Mouse (Mus musculus): ENCODE data around the gene Zrsr1.

Zrsr1 gene

DNA sequence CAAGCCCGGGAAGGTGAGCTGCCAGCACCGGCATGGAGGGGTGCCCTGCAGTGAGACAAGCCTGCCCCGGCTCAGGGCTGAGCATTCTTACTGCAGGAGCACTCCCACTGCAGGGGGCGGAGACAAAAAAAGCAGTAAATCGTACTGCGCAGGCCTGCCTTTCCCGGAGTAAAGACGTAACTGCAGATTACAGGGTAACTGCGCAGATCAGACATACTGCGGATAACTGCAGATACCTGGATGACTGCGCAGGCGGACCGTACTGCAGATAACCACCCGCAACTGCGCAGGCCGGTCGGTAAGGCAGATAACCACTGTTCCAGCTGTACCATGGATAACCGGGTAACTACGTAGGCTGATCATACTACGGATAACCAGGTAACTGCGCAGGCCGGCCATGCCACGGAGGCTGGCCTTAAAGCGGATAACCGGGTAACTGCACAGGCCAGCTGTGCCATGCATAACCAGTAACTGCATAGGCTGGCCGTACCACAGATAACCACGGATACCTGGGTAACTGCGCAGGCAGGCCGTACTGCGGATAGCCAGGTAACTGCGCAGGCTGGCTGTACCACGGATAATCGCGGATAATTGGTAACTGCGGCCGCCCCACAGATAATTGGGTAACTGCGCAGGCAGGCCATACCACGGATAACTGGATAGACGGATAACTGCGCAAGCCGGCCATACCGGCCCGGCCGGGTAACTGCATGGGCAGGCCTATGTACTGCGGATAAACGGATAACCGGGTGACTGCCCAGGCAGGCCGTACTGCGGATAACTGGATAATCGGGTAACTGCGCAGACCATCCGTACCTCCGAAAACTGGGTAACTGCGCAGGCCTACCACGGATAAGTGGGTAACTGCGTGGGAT is at the start of gene Zrsr1:
Gene Zrsr1, plus strand, starts transcription at position 171 of the 875 bp plus-strand sequence.
- DNase-seq: peak; percentile 57

DNA sequence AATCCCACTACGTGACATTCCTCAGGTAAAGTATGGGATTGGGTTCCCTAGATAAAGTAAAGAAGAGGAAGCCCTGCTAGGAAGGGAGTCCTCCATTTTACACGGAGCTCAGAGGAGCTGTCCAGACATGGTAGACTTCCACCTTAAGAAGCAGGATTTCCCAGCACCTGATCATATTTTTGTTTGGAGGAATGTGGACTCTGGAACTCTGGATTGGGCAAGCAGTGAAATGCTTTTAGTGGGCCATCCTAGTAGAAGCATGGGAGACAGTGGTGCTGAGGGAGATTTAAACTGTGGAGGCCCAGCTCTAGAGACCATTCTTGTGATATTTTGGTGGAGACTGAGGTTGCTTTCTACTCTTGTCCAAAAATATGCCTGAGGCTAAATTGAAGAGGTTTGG is 49.3 kb upstream of the Zrsr1 start:
- no peak for DNase-seq

DNA sequence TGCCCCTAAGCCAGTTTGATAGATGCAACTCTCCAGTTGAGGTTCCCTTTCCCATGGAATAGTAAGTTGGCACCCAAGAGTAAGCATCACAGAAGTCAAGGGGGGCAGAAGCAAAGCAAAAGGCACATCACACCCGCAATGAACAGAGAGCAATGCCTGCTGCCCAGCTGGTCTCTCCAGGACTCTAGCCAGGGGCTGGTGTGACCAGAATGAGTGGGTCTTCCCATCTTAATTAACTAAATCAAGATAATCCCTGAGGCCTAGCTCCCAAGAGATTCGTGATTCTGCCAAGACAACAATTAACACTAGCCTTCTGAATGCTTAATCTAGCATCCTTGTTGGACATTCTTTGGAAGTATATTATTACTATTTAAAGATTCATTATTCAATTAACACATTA is 48.2 kb upstream of the Zrsr1 start:
- DNase-seq: no peak

DNA sequence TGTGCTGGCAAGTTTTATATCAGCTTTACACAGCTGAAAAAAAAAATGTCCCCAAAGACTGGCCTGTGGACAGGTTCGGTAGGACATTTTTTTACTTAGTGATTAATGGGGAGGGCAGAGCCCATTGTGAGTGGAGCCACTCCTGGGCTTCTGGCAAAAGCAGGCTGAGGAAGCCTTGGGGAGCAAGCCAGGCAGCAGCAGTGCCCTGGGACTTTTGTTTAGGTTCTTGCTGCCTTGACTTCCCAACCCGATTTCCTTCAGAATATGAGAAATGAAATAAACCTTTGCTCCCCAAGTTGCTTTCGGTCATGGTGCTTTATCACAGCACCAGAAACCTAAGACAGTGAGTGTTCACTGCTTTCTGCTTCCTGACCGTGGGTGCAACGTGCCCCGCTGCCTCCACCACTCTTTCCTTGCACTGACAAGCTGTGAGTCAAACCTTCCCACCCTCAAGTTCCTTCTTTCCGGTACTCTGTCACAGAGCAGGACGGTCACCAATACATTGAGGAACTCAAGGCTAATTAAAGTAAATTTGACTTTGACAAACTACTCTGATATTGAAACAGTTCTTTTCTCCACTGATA is 43.1 kb upstream of the Zrsr1 start:
- DNase-seq: no peak

DNA sequence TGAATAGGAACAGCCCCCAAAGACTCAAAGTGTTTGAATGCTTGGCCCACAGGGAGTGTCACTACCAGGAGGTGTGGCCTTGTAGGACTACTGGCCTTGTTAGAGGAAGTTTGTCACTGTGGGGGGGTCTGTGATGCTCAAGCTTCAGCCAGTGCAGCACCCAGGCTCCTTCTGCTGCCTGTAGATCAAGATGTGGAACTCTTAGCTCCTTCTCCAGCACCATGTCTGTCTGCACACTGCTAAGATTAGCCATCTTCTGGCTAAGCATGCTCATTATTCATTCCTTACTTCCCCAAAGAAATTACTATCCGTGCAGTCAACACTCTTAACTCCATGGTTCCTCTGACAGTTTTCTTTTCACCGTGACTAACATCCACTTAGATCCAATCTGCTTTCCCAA is 41.7 kb upstream of the Zrsr1 start:
- no peak for DNase-seq

DNA sequence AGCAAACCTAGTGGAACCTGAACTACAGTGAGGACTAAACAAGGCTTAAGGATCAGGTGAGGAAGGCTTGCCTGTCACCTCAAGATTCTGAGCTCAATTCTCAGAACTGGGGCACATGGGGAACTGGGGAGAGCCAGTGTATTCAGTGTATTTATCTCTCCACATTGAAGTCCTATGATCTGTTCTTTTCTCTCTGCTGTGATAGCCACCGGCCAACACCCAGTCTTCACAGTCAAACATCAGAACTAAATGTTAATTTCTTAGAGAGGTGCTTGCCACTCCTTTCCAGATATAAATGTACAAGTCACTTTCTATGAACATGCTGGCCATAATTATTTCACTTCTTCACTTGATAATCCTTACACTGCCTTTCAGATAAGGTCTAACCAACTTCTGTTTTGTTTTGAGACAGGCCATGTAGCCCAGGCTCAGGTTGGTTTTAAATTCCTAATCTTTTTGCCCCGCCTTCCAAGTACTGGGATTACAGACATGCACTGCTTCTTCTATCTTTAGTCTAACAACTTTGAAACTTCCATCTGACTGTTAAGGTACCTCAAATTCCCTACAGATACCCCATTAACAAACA is 40.4 kb upstream of the Zrsr1 start:
- DNase-seq: no peak

DNA sequence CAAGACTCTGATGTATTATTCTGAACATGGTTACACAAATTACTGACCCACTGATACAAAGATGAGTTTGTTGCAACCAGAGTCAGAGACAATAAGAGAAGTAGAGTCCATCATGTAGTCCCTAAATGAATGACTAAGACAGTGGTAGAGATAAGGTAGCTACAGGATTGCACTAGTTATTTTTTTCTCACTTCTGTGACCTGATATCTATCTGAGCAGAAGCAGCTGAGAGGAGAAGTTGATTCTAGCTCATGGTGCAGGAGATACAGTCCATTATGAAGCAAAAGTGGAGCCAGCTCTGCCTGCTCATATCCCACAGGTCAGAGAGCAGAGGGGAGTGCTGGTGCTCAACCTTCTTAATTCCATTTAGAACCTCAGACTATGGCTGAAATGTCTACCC is 39.6 kb upstream of the Zrsr1 start:
- no peak for DNase-seq

DNA sequence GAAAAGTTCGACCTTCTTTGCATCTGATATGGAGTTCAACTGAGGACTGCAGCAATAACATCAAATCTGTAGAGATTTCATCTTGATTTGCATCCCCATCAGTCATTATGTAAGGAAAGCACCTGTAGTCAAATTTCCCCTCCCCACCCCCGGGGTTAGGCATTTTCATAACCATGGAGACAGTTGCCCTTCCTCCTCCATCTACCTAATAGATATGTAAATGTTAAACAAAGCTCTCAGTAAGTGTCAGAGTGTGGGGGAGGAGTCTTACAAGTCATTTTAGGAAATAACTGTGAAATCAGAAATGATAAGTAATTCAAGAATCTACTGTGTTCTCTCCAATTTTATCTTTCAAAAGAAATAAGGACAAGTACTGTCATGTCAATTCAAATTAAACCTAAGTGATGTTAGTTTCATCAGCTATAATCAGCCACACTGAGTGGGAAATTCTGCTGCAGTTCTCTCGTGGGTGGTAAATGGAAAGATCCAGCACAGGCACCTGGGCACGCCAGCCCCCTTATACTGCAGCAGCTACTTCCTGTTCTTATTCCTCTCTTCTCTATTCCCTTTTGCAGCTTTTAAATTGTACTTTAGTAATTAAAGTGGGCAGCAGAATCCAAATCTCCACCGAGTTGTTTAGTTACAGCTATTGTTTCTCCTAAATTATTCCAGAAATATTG is 35.2 kb upstream of the Zrsr1 start:
- no peak for DNase-seq

DNA sequence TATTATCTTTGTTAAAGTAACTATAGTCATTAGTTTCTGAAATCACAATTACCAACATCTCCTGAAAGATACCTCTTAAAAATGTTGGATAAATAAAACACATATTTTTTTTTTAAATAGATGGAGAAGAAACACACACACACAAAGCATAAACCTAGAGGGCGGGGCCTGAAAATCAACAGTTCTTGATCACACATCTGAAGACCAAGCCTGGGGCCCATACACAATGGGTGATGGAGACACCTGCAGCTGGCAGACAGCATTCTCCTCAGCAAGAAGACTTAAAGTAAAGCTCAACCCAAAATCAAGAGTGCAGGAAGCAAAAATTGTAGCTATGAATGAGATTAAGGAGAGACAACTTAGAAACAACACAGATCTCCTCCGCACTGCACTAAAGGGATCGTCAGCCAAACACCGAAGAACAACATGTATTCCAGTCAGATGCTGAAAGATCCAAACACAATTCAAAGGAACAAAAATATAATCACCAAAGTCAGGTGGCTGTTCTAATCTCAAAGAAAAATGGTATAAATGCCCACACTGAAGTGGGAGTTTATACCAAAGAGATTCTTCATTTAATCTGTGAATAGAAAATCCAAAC is 34.0 kb upstream of the Zrsr1 start:
- no peak for DNase-seq

DNA sequence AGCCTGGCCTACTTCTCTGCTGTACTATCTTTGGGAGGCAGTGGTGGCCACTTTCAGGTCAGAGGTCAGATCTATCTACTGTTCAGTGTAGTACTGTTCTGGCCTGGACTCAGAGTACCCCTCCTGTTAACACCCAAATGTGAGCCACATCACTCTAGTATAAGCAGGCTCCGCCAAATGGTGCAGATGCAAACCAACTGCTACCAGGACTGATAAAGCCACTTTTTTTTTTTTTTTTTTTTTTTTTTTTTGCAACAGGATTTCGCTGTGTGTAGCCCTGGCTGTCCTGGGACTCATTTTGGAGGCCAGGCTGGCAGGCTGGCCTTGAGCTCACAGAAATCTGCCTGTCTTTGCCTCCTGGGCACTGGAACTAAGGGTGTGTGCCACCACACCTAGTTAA is 32.8 kb upstream of the Zrsr1 start:
- no peak for DNase-seq

DNA sequence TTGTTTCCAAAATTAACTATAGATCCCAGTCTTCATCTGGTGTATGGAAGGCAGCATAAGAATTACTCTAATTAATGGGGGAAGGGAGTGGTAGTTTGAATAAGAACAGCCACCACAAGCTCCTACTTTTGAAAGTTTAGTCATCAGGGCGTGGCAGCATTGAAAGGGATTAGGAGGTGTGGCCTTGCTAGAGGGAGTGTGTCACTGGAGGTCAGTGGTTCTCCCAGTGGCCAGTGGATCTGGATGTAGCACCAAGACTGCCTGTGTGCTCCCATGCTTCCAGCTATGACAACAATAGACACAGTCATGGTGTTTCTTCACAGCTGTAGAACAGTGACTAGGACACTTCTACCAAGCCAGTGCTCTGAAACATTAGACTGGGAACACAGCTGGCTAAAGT is 22.7 kb upstream of the Zrsr1 start:
- no peak for DNase-seq

DNA sequence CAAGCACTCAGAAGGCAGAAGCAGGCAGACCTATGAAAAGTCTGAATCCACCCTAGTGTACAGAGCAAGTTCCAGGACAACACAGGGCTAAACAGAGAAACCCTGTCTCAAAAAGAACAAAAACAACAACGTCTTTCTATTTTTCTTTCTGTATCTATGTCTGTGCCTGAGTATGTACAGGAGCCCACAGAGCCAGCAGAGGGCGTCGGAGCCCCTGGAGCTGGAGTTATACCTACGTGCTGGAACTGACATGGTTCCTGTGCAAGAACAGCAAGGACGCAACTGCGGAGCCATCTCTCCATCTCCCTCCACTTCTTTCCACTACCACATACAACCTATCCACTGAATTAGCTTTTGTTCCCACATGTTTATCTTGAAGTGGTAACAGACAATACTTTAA is 21.7 kb upstream of the Zrsr1 start:
- DNase-seq: no peak

DNA sequence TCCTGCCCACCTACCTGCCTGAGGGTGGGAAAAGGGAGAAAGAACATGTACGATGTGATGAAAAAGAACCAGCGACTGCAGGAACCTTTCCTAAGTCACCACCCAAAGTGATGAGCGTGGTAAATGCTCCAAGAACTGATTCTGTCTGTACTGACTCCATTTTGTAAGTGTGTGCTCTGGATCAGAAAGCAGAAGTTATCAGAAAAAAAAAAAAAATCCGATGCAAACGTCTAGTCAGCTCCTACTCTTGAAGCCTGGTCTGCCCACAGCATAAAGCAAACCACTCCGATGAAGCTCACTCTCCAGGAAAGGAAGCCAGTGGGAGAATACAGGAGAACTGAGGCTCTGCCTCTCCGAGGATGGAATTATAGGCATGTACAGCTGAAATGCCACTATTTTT is 19.1 kb upstream of the Zrsr1 start:
- no peak for DNase-seq

DNA sequence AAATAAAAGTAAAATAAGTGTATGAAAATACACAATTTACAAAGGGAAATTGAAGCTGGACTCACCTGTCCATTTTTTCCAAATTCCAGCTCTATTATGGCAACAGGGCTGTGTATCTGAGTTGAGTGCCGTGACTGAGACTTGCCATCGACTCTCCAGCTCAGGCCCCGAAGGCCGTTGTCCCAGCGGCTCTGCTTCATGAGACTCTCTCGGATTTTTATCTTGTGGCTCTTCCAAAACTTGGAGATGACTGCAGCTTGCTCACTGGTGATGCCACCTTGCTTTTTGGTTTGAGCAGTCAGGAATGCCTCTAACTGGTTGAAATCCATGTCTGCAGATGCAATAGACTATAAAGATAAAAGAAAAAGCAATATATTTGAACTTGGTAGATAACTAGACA is 15.5 kb upstream of the Zrsr1 start:
- DNase-seq: no peak

DNA sequence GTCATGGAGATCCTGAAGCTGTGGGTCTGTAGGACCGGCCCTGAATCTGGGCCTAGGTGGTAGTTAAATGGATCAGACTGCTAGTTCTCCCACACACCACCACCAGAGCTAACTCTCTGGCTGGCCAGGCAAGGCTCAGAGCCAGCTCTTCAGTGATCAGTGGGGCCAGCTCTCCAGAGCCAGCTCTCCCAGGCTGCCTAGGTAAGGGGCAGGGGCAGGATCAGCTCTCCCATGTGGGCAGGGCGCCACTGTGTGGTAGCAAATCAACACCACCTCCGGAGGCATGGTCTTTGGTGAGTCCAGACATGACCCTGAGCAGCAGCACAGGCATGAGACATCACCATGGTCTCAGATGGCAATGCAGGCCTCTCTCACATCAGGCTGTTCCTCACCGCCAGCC is 15.0 kb upstream of the Zrsr1 start:
- DNase-seq: peak; percentile 33

DNA sequence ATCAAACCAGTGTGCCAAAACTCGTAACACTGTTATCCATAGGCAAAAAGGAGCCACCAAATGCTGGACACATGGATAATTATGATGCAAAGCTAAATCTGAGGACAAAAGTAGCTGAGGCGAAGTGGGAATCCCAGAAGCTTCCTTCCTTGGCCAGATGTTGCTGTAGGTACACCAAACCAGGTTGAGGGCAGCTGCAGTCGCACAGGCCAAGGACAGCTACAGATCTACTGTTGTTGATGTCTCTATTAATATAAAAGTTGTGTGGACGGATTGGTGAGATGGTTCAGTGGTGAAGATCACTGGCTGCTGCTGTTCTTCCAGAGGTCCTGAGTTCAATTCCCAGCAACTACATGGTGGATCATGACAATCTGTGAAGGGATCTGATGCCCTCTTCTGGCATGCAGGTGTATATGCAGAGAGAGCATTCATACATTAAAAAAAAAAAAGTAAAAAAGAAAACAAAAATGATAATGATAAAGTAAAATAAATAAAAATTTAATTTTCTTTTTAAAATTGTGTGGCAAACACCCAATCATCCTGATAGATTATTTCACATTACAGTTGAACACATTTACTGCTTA is 13.9 kb upstream of the Zrsr1 start:
- DNase-seq: no peak

DNA sequence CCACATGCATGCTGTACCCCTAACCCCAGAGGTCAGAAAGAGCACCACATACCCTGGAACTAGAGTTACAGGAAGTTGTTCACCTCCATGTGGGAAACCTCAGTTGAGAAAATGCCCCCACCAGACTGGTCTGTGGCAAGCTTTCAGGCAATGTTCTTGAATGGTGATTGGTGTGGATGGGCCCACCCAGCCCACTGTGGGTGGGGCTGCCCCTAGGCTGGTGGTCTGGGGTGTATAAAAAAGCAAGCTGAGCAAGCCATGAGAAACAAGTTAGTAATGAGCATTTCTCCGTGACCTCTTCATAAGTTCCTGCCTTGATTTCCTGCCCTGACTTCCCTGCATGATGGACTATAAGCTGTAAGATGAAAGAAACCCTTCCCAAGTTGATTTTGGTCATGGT is 9.7 kb upstream of the Zrsr1 start:
- no peak for DNase-seq

DNA sequence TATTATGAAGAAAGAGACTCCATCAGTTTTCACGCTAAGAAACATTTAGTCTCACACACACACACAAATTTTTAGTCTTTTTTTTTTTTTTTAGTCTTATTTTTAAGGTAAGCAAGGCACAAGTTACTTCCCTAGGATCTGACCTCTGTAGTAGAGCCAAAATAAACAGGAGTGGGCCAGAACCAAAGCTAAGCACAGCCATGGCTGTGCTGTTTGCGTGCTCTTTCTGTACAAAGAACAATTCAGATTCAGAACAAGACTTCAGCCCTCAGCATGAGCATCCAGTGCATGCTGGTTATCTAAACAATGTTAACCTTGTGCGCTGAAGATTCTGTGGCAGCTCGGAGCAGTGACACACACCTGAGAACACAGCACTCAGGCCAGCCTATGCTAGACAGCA is 7.4 kb upstream of the Zrsr1 start:
- no peak for DNase-seq

DNA sequence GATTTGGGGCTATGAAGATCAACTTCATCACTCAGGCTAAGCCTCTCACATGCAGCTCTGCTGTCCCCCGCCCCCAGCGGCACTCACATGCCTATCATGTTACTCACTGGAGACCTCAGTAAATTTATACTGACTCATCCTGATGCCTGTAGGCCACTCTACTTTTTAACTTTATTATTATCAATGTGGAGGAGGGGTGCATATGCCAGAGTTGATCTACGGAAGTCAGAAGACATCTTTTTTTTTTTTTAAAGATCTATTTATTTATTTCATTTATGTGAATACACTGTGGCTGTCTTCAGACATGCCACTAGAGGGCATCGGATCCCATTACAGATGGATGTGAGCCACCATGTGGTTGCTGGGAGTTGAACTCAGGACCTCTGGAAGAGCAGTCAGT is 6.3 kb upstream of the Zrsr1 start:
- DNase-seq: no peak

DNA sequence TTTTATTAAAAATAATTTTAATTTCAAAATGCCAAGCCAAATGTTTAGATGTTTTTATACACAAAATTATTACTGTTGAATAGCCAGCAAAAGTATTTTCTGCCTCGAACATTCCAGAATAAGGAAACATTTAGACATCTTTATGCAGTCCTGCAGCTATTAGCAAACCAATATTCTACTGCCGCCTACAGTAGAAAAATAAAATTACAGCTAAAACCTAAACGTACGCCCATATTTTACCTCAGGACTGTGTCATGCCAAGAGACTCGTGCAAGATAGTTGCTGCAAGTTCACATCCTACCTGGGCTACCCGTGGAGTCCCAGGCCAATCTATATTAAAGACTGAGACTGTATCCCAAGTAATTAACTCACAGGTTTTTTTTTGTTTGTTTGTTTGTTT is 2.3 kb upstream of the Zrsr1 start:
- no peak for DNase-seq

DNA sequence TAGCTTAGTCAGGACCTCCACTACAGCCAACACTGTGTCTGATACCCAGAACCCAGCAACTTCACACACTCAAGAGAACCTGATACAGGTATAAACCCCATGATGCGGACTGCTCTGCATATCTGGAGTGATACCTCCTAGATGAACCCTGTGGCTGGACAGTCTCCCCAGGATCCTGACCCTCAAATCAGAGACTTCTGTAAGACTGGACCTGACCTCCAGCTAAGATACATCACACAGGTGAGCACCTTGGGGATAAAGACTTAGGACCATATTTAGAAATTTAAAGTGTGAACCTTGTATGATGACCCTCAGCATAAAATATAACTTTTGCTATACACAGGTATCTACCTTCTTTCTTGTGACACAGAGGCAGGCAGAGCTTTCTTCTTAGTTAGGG is 1.3 kb upstream of the Zrsr1 start:
- no peak for DNase-seq

DNA sequence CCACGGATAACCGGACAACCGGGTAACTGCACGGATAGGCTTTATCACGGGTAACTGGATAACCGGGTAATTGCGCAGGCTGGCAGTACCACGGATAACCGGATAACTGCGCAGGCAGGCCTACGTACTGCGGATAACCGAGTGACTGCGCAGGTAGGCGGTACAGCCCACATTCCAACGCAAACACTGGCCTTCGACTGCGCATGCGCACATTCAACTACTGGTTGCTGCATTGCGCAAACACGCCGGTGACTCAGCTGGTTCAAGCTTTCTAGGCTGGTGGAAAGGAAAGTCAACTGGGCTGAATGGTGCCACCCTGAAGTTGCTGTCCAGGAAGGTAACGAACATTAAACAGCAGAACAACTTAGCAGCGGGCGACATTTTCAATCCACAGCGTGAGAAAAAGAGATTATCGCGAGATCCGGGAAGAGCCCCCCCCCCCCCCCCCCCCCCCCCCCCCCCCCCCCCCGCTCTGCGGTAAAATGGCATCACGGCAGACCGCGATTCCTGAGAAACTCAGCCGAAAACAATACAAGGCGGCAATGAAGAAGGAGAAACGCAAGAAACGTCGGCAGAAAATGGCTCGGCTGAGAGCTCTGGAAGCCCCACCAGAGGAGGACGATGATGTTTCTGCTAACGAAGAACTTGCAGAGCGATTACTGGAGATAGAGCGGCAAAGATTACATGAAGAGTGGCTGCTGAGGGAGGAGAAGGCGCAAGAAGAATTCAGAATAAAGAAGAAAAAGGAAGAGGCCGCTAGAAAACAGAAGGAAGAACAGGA is 1.1 kb downstream of the Zrsr1 start:
- DNase-seq: peak; percentile 78
